Mouse (Mus musculus): ENCODE measurements around the gene Tmtc2.

The Tmtc2 gene

GRCm38 (mm10) chr10:105297560-105297959 lies 276.7 kb downstream of the Tmtc2 start:
- no peak for DNase-seq (ENCODE audit: low read depth, low spot score)

GRCm38 (mm10) chr10:105292961-105293360 lies 281.3 kb downstream of the Tmtc2 start:
- DNase-seq (ENCODE audit: low read depth, low spot score), result no peak

- no peak for DNase-seq (ENCODE audit: low read depth, low spot score)
Observed at GRCm38 (mm10) chr10:105288472-105288871, 285.8 kb downstream of the Tmtc2 start.

GRCm38 (mm10) chr10:105287575-105287974 lies 286.7 kb downstream of the Tmtc2 start:
- DNase-seq (ENCODE audit: low read depth, low spot score), result no peak

GRCm38 (mm10) chr10:105287064-105287463 lies 287.2 kb downstream of the Tmtc2 start:
- DNase-seq (ENCODE audit: low read depth, low spot score), result no peak

GRCm38 (mm10) chr10:105286221-105286620 lies 288.0 kb downstream of the Tmtc2 start:
- DNase-seq (ENCODE audit: low read depth, low spot score), result no peak

- DNase-seq (ENCODE audit: low read depth, low spot score), result no peak
Observed at GRCm38 (mm10) chr10:105284171-105284570, 290.1 kb downstream of the Tmtc2 start.

- no peak for DNase-seq (ENCODE audit: low read depth, low spot score)
Observed at GRCm38 (mm10) chr10:105280933-105281332, 293.3 kb downstream of the Tmtc2 start.

- DNase-seq (ENCODE audit: low read depth, low spot score), result no peak
Observed at GRCm38 (mm10) chr10:105260053-105260452, 314.2 kb downstream of the Tmtc2 start.

- DNase-seq (ENCODE audit: low read depth, low spot score), result peak; percentile 44
Observed at GRCm38 (mm10) chr10:105238291-105238690, 336.0 kb downstream of the Tmtc2 start.

- DNase-seq (ENCODE audit: low read depth, low spot score), result no peak
Observed at GRCm38 (mm10) chr10:105232864-105233263, 341.4 kb downstream of the Tmtc2 start.

- DNase-seq (ENCODE audit: low read depth, low spot score), result no peak
Observed at GRCm38 (mm10) chr10:105230416-105230815, 343.8 kb downstream of the Tmtc2 start.

GRCm38 (mm10) chr10:105228623-105229022 lies 345.6 kb downstream of the Tmtc2 start:
- no peak for DNase-seq (ENCODE audit: low read depth, low spot score)

- no peak for DNase-seq (ENCODE audit: low read depth, low spot score)
Observed at GRCm38 (mm10) chr10:105227631-105228030, 346.6 kb downstream of the Tmtc2 start.

GRCm38 (mm10) chr10:105225714-105226113 lies 348.5 kb downstream of the Tmtc2 start:
- no peak for DNase-seq (ENCODE audit: low read depth, low spot score)

GRCm38 (mm10) chr10:105222904-105223303 lies 351.3 kb downstream of the Tmtc2 start:
- no peak for DNase-seq (ENCODE audit: low read depth, low spot score)

GRCm38 (mm10) chr10:105201491-105201890 lies 372.8 kb downstream of the Tmtc2 start:
- no peak for DNase-seq (ENCODE audit: low read depth, low spot score)

GRCm38 (mm10) chr10:105200678-105201077 lies 373.6 kb downstream of the Tmtc2 start:
- no peak for DNase-seq (ENCODE audit: low read depth, low spot score)

- DNase-seq (ENCODE audit: low read depth, low spot score), result no peak
Observed at GRCm38 (mm10) chr10:105200092-105200491, 374.2 kb downstream of the Tmtc2 start.

GRCm38 (mm10) chr10:105199515-105199914 lies 374.7 kb downstream of the Tmtc2 start:
- no peak for DNase-seq (ENCODE audit: low read depth, low spot score)

- no peak for DNase-seq (ENCODE audit: low read depth, low spot score)
Observed at GRCm38 (mm10) chr10:105195377-105195776, 378.9 kb downstream of the Tmtc2 start.

GRCm38 (mm10) chr10:105193756-105194460 lies 380.3 kb downstream of the Tmtc2 start:
- no peak for DNase-seq (ENCODE audit: low read depth, low spot score)

GRCm38 (mm10) chr10:105192071-105192470 lies 382.2 kb downstream of the Tmtc2 start:
- DNase-seq (ENCODE audit: low read depth, low spot score), result no peak

- DNase-seq (ENCODE audit: low read depth, low spot score), result no peak
Observed at GRCm38 (mm10) chr10:105189746-105190145, 384.5 kb downstream of the Tmtc2 start.

Data from A20 (cell line).